Mouse (Mus musculus) spleen, adult 2 months (tissue): ENCODE measurements around the gene Npas3.

Experiments
- CTCF ChIP-seq: fragments of 200-500 bp; IDR thresholded peaks from 2 replicates; pipeline ENCODE4 v1.5.1; 2011; ENCODE audit warnings: mild to moderate bottlenecking, inconsistent platforms; ENCODE audit not compliant: insufficient read depth, insufficient read length, insufficient replicate concordance; ENCODE audit errors: extremely low read depth
- POLR2A ChIP-seq: fragments of 200-500 bp; IDR thresholded peaks from 2 replicates; pipeline ENCODE4 v1.6.1; 2011; ENCODE audit warnings: low read depth, low read length, inconsistent platforms

DNA sequence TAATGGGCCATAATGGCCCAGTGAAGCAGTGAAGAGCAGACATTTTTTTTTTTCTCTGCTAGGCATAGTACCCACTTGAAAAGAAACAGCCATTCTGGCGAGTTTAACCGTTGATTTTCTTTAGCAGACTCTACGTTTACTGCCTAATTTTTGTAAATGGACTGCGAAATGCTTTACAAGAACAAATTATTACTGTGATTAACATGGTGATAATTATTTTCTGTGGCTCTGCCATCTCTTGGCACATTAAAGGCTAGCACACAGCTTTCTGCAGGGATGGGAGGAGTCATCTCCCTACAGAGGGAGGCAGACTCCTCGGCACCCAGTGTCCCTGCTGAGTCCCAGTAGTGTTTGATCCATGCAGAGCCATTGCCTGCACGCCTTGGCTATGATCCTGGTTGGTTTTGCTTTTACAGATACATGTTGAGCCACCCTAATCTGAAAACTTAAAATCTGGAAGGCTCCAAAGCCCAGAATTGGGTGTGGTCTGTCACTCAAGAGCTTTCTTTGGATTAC, 341.0 kb downstream of the Npas3 start:
- TF ChIP-seq CTCF: no peak
- no peak for TF ChIP-seq POLR2A
